Mouse (Mus musculus) spleen, postnatal 36 days (tissue): ENCODE data around the gene Pfdn6.
A peak's percentile ranks its signal among the peaks of the same experiment; 100 is the strongest.
"Not testable (repeated sequence)": the region's sequence is repeated elsewhere in the genome, so short reads cannot be mapped to it uniquely, and the experiment has no call there.

Experiments
- DNase-seq, 2 experiments: peaks; one replicate each; pipeline ENCODE4 v3.0.0; 2022; ENCODE audit warnings: low spot score in 2 of 2, mixed read lengths in 1 of 2

Pfdn6 gene

GRCm38 (mm10) chr17:33915671-33916250 lies 24.4 kb downstream of the Pfdn6 start, which contains the start of the genes Tapbp and Zbtb22:
TSS of gene Tapbp (plus strand) at chr17:33915899.
TSS of gene Zbtb22 (plus strand) at chr17:33915904.
- DNase-seq, result peak; percentile 95

DNA sequence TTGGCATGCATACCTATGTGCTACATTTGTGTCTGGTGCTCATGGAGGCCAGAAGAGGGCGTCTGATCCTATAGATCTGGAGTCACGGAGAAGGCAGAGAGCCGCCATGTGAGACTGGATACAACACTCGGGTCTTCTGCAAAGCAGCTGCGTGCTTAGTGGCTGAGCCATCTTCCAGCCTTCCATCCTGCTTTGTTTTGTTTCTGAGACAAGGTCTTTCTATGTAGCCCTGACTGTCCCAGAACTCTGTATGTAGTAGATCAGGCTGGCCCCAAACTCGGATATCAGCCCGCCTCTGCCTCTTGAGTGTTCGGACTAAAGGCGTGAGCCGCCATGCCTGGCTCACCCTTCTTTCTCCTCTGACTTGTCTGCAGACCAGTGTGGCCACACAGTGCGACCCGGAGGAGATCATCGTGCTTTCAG lies 25.2 kb downstream of the Pfdn6 start:
- no peak for DNase-seq

DNA sequence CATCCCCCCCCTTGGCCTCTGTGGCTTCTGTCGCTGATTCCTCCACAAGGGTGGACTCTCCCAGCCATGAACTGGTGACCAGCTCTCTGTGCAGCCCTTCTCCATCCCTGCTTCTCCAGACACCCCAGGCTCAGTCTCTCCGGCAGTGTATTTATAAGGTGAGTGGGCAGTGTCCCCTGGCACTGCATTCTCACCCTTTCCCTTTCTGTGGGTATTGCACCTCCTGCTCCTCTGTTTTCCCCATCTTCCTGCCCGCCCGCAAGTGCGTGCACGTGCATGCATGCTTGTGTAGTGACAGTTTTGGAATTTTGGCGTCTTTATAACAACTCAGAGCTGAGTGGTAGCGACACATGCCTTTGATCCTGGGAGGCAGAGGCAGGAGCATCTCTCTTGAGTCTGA lies 26.2 kb downstream of the Pfdn6 start:
- no peak for DNase-seq

GRCm38 (mm10) chr17:33913264-33913663 lies 26.9 kb downstream of the Pfdn6 start:
- DNase-seq, result no peak

GRCm38 (mm10) chr17:33911813-33912414 lies 28.2 kb downstream of the Pfdn6 start:
- DNase-seq, result no peak

DNA sequence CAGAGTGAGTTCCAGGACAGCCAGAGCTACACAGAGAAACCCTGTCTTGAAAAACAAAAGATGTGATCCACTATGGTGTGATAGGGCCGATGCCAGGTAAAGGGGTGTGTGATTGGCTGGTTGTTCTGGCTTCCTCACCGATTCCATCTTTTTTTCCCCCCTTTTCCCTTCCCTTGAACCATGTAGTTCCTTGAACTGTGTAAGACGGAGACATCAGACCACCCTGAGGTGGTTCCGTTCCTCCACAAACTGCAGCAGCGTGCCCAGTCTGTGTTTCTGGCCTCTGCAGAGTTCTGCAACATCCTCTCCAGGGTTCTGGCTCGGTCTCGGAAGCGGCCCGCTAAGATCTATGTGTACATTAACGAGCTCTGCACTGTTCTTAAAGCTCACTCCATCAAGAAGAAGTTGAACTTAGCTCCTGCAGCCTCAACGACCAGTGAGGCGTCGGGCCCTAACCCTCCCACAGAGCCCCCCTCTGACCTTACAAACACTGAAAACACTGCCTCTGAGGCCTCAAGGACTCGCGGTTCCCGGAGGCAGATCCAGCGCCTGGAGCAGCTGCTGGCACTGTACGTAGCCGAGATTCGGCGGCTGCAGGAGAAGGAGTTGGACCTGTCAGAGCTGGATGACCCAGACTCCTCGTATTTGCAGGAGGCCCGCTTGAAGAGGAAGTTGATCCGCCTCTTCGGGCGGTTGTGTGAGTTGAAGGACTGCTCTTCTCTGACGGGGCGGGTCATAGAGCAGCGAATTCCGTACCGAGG lies 28.9 kb downstream of the Pfdn6 start:
- no peak for DNase-seq

DNA sequence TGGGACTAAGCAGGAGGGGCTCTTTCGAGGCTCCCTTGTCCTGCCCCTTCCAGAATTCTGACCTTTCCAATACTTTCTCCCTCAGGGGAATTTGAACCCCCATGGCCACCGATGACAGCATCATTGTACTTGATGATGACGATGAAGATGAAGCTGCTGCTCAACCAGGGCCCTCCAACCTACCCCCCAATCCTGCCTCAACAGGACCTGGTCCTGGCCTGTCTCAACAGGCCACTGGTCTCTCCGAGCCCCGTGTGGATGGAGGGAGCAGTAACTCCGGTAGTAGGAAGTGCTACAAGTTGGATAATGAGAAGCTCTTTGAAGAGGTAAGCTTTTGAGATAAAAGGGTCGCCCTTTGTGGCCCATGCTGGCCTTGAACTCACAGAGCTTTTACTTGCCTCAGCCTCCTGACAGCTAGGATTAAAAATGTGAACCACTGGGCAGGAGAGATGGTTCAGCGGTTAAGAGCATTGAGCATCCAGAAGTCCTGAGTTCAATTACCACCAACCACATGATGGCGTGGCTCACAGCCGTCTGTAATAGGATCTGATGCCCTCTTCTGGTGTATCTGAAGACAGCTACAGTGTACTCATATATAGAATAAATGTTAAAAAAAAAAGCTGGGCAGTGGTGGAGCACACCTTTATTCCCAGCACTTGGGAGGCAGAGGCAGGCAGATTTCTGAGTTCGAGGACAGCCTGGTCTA lies 29.6 kb downstream of the Pfdn6 start:
- no peak for DNase-seq

DNA sequence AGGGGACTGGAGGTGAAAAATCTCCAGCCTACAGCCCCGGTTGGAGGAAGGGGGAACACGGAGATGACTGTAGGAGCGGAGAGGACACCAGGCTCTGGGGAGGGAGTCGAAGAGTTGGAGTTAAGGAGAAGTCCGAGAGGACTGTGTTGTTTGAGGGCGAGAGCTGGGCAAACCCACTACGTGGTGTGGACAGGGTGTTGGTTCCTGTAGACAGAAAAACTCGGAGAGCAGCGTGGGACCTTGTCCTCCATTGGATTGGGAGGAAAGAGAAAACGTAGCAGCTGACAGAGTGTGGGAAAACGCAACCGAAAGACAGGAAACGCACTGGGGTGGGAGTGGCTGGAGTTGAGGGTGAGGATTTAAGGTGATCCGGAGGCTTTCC lies 30.3 kb downstream of the Pfdn6 start:
- DNase-seq, result peak in 1 of 2 experiments; percentile 63

- DNase-seq, result peak; percentile 99
Measured at GRCm38 (mm10) chr17:33909077-33909868, 30.9 kb downstream of the Pfdn6 start, which contains the start of gene Daxx. TSS of gene Daxx (plus strand) at chr17:33909414.

- peak; percentile 60 to 65 for DNase-seq
Measured at GRCm38 (mm10) chr17:33908331-33909076, 31.6 kb downstream of the Pfdn6 start.

DNA sequence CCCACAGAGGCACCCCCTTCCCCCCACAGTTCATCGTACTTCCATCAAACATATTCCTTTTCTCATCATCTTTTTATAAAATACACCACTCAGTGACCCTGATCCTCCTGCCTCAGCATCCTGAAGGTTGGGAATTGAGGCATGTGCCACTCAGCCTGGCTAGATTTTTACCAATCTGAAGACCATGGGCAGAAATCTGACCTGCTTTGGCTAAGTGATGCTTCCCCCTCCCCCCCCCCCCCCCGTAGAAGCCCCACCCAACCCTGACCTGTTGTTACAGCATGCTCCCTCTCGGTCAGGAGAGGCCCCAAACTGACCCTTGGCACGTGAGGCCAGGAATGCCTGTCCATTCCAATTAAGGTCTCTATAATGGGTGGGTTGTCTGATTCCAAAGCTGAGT lies 35.3 kb downstream of the Pfdn6 start, which contains the start of gene Platr17:
Platr17 (plus strand) TSS at position 301 of the 400 bp plus-strand sequence.
- DNase-seq, result not testable (repeated sequence)

DNA sequence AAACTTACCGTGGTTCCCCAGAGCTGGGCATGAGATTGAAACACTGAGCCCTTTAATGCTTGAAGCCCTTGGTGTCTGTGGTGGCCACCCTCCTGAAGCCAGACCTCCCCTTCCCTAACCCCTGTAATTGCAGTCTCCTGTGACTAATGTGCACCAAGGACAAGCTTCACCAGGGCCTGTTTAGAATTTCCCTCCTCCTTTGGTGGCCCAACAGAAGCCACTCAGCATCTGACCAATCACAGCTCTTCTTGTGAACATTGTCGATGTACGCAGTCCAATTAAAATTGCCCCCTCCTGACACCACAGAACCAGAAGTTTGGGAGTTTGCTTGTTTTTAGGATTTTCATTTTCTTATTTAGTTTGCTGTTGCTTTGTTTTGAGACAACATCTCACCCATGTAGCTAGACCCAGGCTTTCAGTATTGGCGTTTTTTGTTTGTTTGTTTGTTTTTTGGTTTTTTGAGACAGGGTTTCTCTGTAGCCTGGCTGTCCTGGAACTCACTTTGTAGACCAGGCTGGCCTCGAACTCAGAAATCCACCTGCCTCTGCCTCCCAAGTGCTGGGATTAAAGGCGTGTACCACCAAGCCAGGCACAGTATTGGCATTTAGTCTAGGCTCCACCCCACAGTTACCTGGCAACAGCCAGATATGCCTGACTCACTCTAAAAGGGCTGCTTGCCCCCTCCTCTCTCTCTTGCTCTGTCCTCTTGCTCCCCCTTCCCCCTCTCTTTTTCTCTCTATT lies 36.1 kb downstream of the Pfdn6 start:
- not testable (repeated sequence) for DNase-seq

- DNase-seq, result no peak
Measured at GRCm38 (mm10) chr17:33902491-33902890, 37.7 kb downstream of the Pfdn6 start.

- DNase-seq, result no peak
Measured at GRCm38 (mm10) chr17:33902079-33902478, 38.1 kb downstream of the Pfdn6 start.

- no peak for DNase-seq
Measured at GRCm38 (mm10) chr17:33901653-33902052, 38.5 kb downstream of the Pfdn6 start.

- DNase-seq, result no peak
Measured at GRCm38 (mm10) chr17:33900989-33901314, 39.2 kb downstream of the Pfdn6 start.

DNA sequence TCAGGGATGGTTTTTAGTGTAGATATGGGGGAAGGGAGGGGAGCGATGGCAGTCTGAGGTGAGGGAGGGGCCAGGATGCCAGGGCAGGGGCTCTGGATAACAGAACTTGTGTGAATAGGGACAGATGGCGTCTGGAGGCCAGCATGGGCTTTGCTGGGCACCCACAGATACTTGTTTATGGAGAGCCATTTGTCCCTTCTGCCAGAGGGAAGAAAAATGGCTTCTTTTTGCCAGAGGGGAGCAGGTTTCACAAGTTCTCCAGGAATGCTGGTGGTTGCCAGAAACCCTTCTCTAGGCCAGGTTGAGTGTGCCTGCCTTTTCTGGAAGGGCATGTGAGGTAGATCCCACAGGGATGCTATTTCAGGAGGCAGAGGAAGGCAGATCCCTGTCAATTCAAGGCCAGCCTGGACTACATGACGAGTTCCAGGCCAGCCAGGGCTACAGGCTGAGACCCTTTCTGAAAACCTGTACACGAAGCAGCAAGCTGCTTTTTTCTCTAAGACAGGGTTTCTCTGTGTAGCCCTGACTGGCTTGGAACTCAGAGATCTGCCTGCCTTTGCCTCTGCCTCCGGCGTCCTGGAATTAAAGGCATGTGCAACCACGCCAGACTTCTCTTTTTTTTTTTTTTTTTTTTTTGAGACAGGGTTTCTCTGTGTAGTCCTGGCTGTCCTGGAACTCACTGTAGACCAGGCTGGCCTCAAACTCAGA lies 39.7 kb downstream of the Pfdn6 start:
- DNase-seq, result no peak

- DNase-seq, result no peak
Measured at GRCm38 (mm10) chr17:33899642-33900041, 40.5 kb downstream of the Pfdn6 start.

DNA sequence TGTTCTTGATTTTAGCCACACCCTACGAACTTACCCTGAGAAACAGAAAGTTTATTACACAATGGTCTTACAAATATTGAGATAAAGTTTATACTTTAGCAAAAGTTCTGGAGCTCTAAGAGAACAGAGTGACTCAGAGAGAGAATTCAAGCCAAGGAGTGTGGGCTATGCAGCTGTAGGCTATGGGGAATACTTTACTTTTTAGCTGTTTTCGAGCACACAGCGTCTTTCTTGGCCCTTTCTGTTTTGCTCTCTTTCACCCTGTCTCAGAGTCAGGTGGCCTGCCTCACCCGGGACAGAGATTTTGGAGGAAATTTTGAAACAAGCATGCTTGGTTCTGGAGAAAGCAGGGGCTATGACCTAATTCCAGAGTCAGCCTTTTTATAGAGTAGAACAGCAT lies 42.0 kb downstream of the Pfdn6 start:
- not testable (repeated sequence) for DNase-seq
